In the genomic region with DNA sequence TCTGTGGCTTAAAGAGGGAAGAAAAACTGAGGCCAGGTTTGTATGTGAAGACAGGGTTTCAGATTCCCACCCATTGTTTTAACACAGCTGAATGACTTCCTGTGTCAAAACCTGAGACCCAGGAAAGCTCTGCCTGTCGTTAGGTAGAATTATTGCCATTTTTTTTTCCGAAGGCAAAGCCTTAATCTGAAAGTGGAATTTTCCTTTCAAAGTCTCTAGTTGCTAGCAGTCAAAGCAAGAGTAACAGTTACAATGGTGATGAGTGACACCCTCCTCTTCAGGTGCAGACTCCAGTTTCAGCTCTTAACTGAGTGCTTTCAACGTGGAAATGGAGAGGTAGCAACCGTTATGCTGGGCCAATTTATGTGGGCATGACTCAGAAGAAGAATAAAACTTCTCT, we compare ENCODE assay signal across 24 mouse cellular contexts. TPM values are rescaled to one million over a fixed set of nuclear protein-coding genes. Genes with fewer than 3 reads are reported as not detected.
DNase-seq lines count a peak whose midpoint lies in the region; ATAC-seq and TF ChIP-seq lines count a peak whose summit lies in the region.
"Had no signal": no experiment of that assay in that cellular context is flagged by ENCODE, and none has a peak within 500 bp of the region (broad histone marks: within the 10 kb centered on the region; RNA-seq: fewer than 3 reads in every experiment).

No protein-coding gene starts in this region.

- no peak overlapping the region for H3K9ac ChIP-seq in embryonic facial prominence, embryonic 13.5 days
- H3K9ac ChIP-seq in kidney, embryonic 15.5 days = no peak overlapping the region
- H3K9ac ChIP-seq in CH12.LX (ENCODE audit: insufficient read depth, low read depth) = no peak overlapping the region
- H3K9ac ChIP-seq: forebrain, embryonic 15.5 days; heart, embryonic 13.5 days; hindbrain, embryonic 13.5 days; liver, postnatal 0 days; neural tube, embryonic 15.5 days had no signal

- 45% methylated on average over 4 of the region's 4 CpGs for WGBS in embryonic facial prominence, embryonic 13.5 days
- 68% methylated on average over 4 of the region's 4 CpGs for WGBS in embryonic facial prominence, embryonic 10.5 days
- 22% methylated on average over 4 of the region's 4 CpGs for WGBS in kidney, embryonic 15.5 days

- H3K36me3 ChIP-seq in embryonic facial prominence, embryonic 13.5 days = peaks cover 19% of the 10 kb centered on the region
- H3K36me3 ChIP-seq in embryonic facial prominence, embryonic 10.5 days (replicated peaks) = peaks cover 19% of the 10 kb centered on the region
- peaks cover 19% of the 10 kb centered on the region for H3K36me3 ChIP-seq in kidney, embryonic 15.5 days
- peaks cover 23 to 75% of the 10 kb centered on the region in 2 experiments for H3K36me3 ChIP-seq in CH12.LX (replicated peaks in 1 of 2; ENCODE audit: control insufficient read depth in 1 of 2, insufficient read depth in 1 of 2, low read length in 1 of 2)

- H3K79me2 ChIP-seq in CH12.LX (replicated peaks; ENCODE audit: control insufficient read depth, extremely low read depth, insufficient read depth, poor library complexity, severe bottlenecking) = no peaks in the 10 kb centered on the region

- no peak for TF ChIP-seq RAD21 in CH12.LX (IDR thresholded peaks at IDR 0.05; ENCODE audit: low read depth, low read length)

- no peak for TF ChIP-seq POLR2A in CH12.LX (IDR thresholded peaks at IDR 0.05; ENCODE audit: low read depth, low read length)

- in situ Hi-C loops in CH12.LX (cut with MboI; ENCODE audit: low pct_ligation_motif_present, low pct_unique_long_range_greater_than_20kb, low sequenced_read_pairs) = loop anchor here (10.0 kb wide), 1 partner anchor 126 kb away; a partner anchor contains a TSS

- peak overlapping the region; percentile 45 for H3K27ac ChIP-seq in embryonic facial prominence, embryonic 13.5 days
- H3K27ac ChIP-seq in embryonic facial prominence, embryonic 10.5 days (replicated peaks) = no peak overlapping the region
- H3K27ac ChIP-seq in kidney, embryonic 15.5 days = peak overlapping the region; percentile 11; the same call in 1 of the 2 replicates
- H3K27ac ChIP-seq in CH12.LX (ENCODE audit: insufficient read depth, low read depth) = no peak overlapping the region
- peak overlapping the region; percentile 61 for H3K27ac ChIP-seq in brown adipose tissue, adult 24 weeks (replicated peaks; ENCODE audit: low read depth, low read length)
- H3K27ac ChIP-seq: forebrain, embryonic 15.5 days; heart, embryonic 13.5 days; hindbrain, embryonic 13.5 days; kidney, postnatal 0 days; neural tube, embryonic 15.5 days had no signal

- no peak for DNase-seq in embryonic facial prominence, embryonic 10.5 days (ENCODE audit: low spot score)
- no peak for DNase-seq in kidney, adult 9 months
- no peak for DNase-seq in CH12.LX (ENCODE audit: extremely low read depth)
- no peak for DNase-seq in spleen, adult 12 weeks (ENCODE audit: low spot score)
- DNase-seq: adrenal gland, adult 8-10 months; cerebellum, adult 11 months; cerebellum, postnatal 14 days; embryo, embryonic 11 days; liver; liver, postnatal 0 days; lung, postnatal 14 days; right cerebral cortex, postnatal 14 days; thymus, adult 2 months had no signal

- H3K4me1 ChIP-seq in embryonic facial prominence, embryonic 13.5 days = peaks cover 22% of the 10 kb centered on the region
- peaks cover 13% of the 10 kb centered on the region for H3K4me1 ChIP-seq in embryonic facial prominence, embryonic 10.5 days
- 0 out of 2 replicates have a peak, but pooled peaks cover 9% of the 10 kb centered on the region for H3K4me1 ChIP-seq in kidney, embryonic 15.5 days
- H3K4me1 ChIP-seq in CH12.LX (ENCODE audit: control insufficient read depth in 1 of 2, insufficient read depth in 2 of 2) = peaks cover 6 to 41% of the 10 kb centered on the region in 2 experiments
- H3K4me1 ChIP-seq in brown adipose tissue, adult 24 weeks (ENCODE audit: control insufficient read depth, insufficient read depth, insufficient read length, low read length) = peaks cover 8% of the 10 kb centered on the region

- peak; percentile 80 for TF ChIP-seq EP300 in CH12.LX (IDR thresholded peaks at IDR 0.05; ENCODE audit: low read length)

- dilution Hi-C loops in CH12.LX (cut with MboI; ENCODE audit: extremely low pct_ligation_motif_present, extremely low pct_unique_long_range_greater_than_20kb, low sequenced_read_pairs) = no loop called here

- ATAC-seq in embryonic facial prominence, embryonic 13.5 days (ENCODE audit: insufficient number of reproducible peaks, insufficient read depth, low FRiP score, low TSS enrichment, low read depth) = no peak
- ATAC-seq in kidney, embryonic 15.5 days (replicated peaks; ENCODE audit: low FRiP score) = no peak
- ATAC-seq in cerebellum, adult (ENCODE audit: insufficient number of reproducible peaks, low FRiP score, low TSS enrichment) = no peak
- ATAC-seq: forebrain, embryonic 15.5 days; liver, postnatal 0 days; midbrain, embryonic 16.5 days had no signal

- H3K4me3 ChIP-seq in embryonic facial prominence, embryonic 13.5 days = no peak overlapping the region
- H3K4me3 ChIP-seq in embryonic facial prominence, embryonic 10.5 days = no peak overlapping the region
- H3K4me3 ChIP-seq in kidney, embryonic 15.5 days (replicated peaks) = no peak overlapping the region
- no peak overlapping the region for H3K4me3 ChIP-seq in CH12.LX (replicated peaks in 1 of 3; ENCODE audit: low read depth in 2 of 3, low read length in 2 of 3, poor library complexity in 1 of 3)
- no peak overlapping the region for H3K4me3 ChIP-seq in brown adipose tissue, adult 24 weeks (ENCODE audit: insufficient read depth, low read depth, low read length)
- H3K4me3 ChIP-seq: erythroblast, embryonic 14.5 days; forebrain, embryonic 15.5 days; heart, embryonic 13.5 days; hindbrain, embryonic 13.5 days; neural tube, embryonic 15.5 days had no signal

- H3K9me3 ChIP-seq in embryonic facial prominence, embryonic 13.5 days = no peaks in the 10 kb centered on the region
- H3K9me3 ChIP-seq in embryonic facial prominence, embryonic 10.5 days = no peaks in the 10 kb centered on the region
- H3K9me3 ChIP-seq in kidney, embryonic 15.5 days (replicated peaks) = no peaks in the 10 kb centered on the region
- no peaks in the 10 kb centered on the region for H3K9me3 ChIP-seq in CH12.LX (replicated peaks; ENCODE audit: low read length)
- H3K9me3 ChIP-seq: forebrain, embryonic 15.5 days; heart, embryonic 13.5 days; hindbrain, embryonic 13.5 days; neural tube, embryonic 15.5 days had no signal

- no peak overlapping the region for H3K4me2 ChIP-seq in embryonic facial prominence, embryonic 13.5 days
- no peak overlapping the region for H3K4me2 ChIP-seq in kidney, embryonic 15.5 days
- H3K4me2 ChIP-seq in CH12.LX (ENCODE audit: insufficient read depth, low read depth, poor library complexity, severe bottlenecking) = no peak overlapping the region
- H3K4me2 ChIP-seq: forebrain, embryonic 15.5 days; heart, embryonic 13.5 days; hindbrain, embryonic 13.5 days; neural tube, embryonic 15.5 days had no signal

- H3K27me3 ChIP-seq in embryonic facial prominence, embryonic 13.5 days = no peaks in the 10 kb centered on the region
- no peaks in the 10 kb centered on the region for H3K27me3 ChIP-seq in embryonic facial prominence, embryonic 10.5 days (replicated peaks; ENCODE audit: low read depth, poor library complexity, severe bottlenecking)
- H3K27me3 ChIP-seq in kidney, embryonic 15.5 days = no peaks in the 10 kb centered on the region
- H3K27me3 ChIP-seq in CH12.LX (replicated peaks) = no peaks in the 10 kb centered on the region
- H3K27me3 ChIP-seq: forebrain, embryonic 15.5 days; heart, embryonic 13.5 days; hindbrain, embryonic 13.5 days; neural tube, embryonic 15.5 days had no signal

- no peak for TF ChIP-seq CTCF in CH12.LX (conservative IDR thresholded peaks at IDR 0.05 in 1 of 2, IDR thresholded peaks at IDR 0.05 in 1 of 2; ENCODE audit: low read depth in 2 of 2, low read length in 2 of 2)

TF ChIP-seq in CH12.LX, 34 proteins besides CTCF, POLR2A, EP300 and RAD21 (continues in another document):
- peak; percentile 58; the same call in 1 of the 2 replicates for TF ChIP-seq IRF4 (IDR thresholded peaks at IDR 0.05; ENCODE audit: low read depth, low read length)
- TF ChIP-seq MYC (IDR thresholded peaks at IDR 0.05; ENCODE audit: low read depth, low read length) = peak; percentile 55; the same call in 1 of the 2 replicates
- TF ChIP-seq BHLHE40 (IDR thresholded peaks at IDR 0.05; ENCODE audit: low read depth, low read length) = 0 out of 2 replicates have a peak, but pooled peaks have one; percentile 24
- no peak for TF ChIP-seq SMC3 (IDR thresholded peaks at IDR 0.05; ENCODE audit: low read depth, low read length)
- TF ChIP-seq MAX (IDR thresholded peaks at IDR 0.05; ENCODE audit: low read length) = peak; percentile 44; the same call in 1 of the 2 replicates
- TF ChIP-seq SIN3A (IDR thresholded peaks at IDR 0.05; ENCODE audit: low read length) = peak; percentile 58; the same call in 1 of the 2 replicates
- peak; percentile 53; the same call in 1 of the 2 replicates for TF ChIP-seq ZNF384 (IDR thresholded peaks at IDR 0.05; ENCODE audit: low read depth, low read length)
- TF ChIP-seq CHD2 (IDR thresholded peaks at IDR 0.05; ENCODE audit: low read length) = peak; percentile 24; the same call in 1 of the 2 replicates
- TF ChIP-seq RCOR1 (conservative IDR thresholded peaks at IDR 0.05; ENCODE audit: low read depth, low read length) = 0 out of 2 replicates have a peak, but pooled peaks have one; percentile 43
- TF ChIP-seq TCF12 (IDR thresholded peaks at IDR 0.05; ENCODE audit: low read depth, low read length) = no peak

RNA-seq across cellular contexts. Expression of a gene that starts 28.5 kb away (rescaled TPM):
- polyA plus RNA-seq in embryonic facial prominence, embryonic 13.5 days (2015; fragmentation: Nextera tagmentation; extraction: Ambion mirVana) = 36.5 and 38.5 TPM in 2 replicates
- polyA plus RNA-seq in embryonic facial prominence, embryonic 10.5 days (2016; fragmentation: Nextera tagmentation; extraction: Ambion mirVana) = 37.5 and 39.8 TPM in 2 replicates
- polyA plus RNA-seq in kidney, embryonic 15.5 days (2015; fragmentation: Nextera tagmentation; extraction: Ambion mirVana) = 36.6 and 41.7 TPM in 2 replicates
- total RNA-seq in CH12.LX (2012; rRNA removed) = 56.1 and 63.4 TPM in 2 replicates
- 55.1 and 62.2 TPM in 2 replicates for total RNA-seq in CH12.LX (2014; rRNA removed)
- polyA plus RNA-seq in CH12.LX (2012; ENCODE audit: insufficient read length, low read depth) = 68.8 and 70.7 TPM in 2 replicates
- polyA plus RNA-seq in brown adipose tissue, adult 24 weeks (2012; ENCODE audit: insufficient read depth, insufficient read length, missing spikeins) = 21.9 and 22.2 TPM in 2 replicates

RNA-seq across cellular contexts. Expression of a gene that starts 28.5 kb away (rescaled TPM):
- polyA plus RNA-seq in embryonic facial prominence, embryonic 13.5 days (2015; fragmentation: Nextera tagmentation; extraction: Ambion mirVana) = 20.7 and 20.8 TPM in 2 replicates
- 35.0 and 35.1 TPM in 2 replicates for polyA plus RNA-seq in embryonic facial prominence, embryonic 10.5 days (2016; fragmentation: Nextera tagmentation; extraction: Ambion mirVana)
- polyA plus RNA-seq in kidney, embryonic 15.5 days (2015; fragmentation: Nextera tagmentation; extraction: Ambion mirVana) = 27.0 and 29.0 TPM in 2 replicates
- 10.2 and 12.3 TPM in 2 replicates for total RNA-seq in CH12.LX (2012; rRNA removed)
- total RNA-seq in CH12.LX (2014; rRNA removed) = 5.8 and 7.0 TPM in 2 replicates
- 3.4 and 3.9 TPM in 2 replicates for polyA plus RNA-seq in CH12.LX (2012; ENCODE audit: insufficient read length, low read depth)
- polyA plus RNA-seq in brown adipose tissue, adult 24 weeks (2012; ENCODE audit: insufficient read depth, insufficient read length, missing spikeins) = 4.3 and 4.4 TPM in 2 replicates
- polyA plus RNA-seq: erythroblast, embryonic 14.5 days had no signal

Comparison
In these comparisons a context has a peak if more than half of its experiments do, and no peak if none do; other contexts are left out.
1. H3K27ac ChIP-seq: peak in embryonic facial prominence, embryonic 13.5 days (single experiment), kidney, embryonic 15.5 days (single experiment) and brown adipose tissue, adult 24 weeks (single experiment); none in embryonic facial prominence, embryonic 10.5 days (single experiment) and CH12.LX (single experiment).